Mouse (Mus musculus) forebrain, postnatal 0 days (tissue): ENCODE measurements at regions not wholly inside any gene's neighbourhood (a gene's known extent, or its start where the extent isn't known, plus 50 kb on each side); places are given as distances from the start of the nearest gene placed in this dataset.

Source experiments
- ATAC-seq: fragments of 200-750 bp; cut with Nextera tagmentation; 2 replicates; pipeline ENCODE4 v1.8.0; 2017; ENCODE audit warnings: mild to moderate bottlenecking, moderate library complexity
- DNase-seq: peaks from one replicate; pipeline ENCODE4 v3.0.0-alpha.2; 2015
- H3K27ac ChIP-seq: fragments of 300-500 bp; sonication (generic); 2 replicates; pipeline ENCODE4 v1.5.1; 2014; ENCODE audit warnings: low read depth, mild to moderate bottlenecking, antibody characterized with exemption, low read length, moderate library complexity, mixed read lengths
- H3K27me3 ChIP-seq: fragments of 300-500 bp; sonication (generic); 2 replicates; pipeline ENCODE4 v1.6.1; 2014; ENCODE audit warnings: mild to moderate bottlenecking, low read length, mixed read lengths; ENCODE audit not compliant: insufficient read depth
- H3K36me3 ChIP-seq: fragments of 300-500 bp; sonication (generic); 2 replicates; pipeline ENCODE4 v1.6.1; 2014; ENCODE audit warnings: mild to moderate bottlenecking, moderate library complexity; ENCODE audit not compliant: insufficient read depth
- H3K4me1 ChIP-seq: fragments of 300-500 bp; sonication (generic); 2 replicates; pipeline ENCODE4 v1.6.1; 2014; ENCODE audit warnings: antibody characterized with exemption; ENCODE audit not compliant: insufficient read depth
- H3K4me2 ChIP-seq: fragments of 300-500 bp; sonication (generic); 2 replicates; pipeline ENCODE4 v1.6.1; 2014; ENCODE audit warnings: low read depth, mild to moderate bottlenecking, moderate library complexity
- H3K4me3 ChIP-seq: fragments of 300-500 bp; sonication (generic); 2 replicates; pipeline ENCODE4 v1.5.1; 2014; ENCODE audit warnings: low read depth, low read length, mixed read lengths
- H3K9ac ChIP-seq: fragments of 300-500 bp; sonication (generic); 2 replicates; pipeline ENCODE4 v1.6.1; 2014; ENCODE audit warnings: mild to moderate bottlenecking
- H3K9me3 ChIP-seq: fragments of 300-500 bp; sonication (generic); 2 replicates; pipeline ENCODE4 v1.6.1; 2016; ENCODE audit warnings: low read length
- CTCF ChIP-seq: sonication (generic); IDR thresholded peaks from 2 replicates; pipeline ENCODE4 v1.5.1; 2016; ENCODE audit warnings: antibody characterized with exemption, control low read depth, low read depth
- WGBS: fragments of 180-500 bp; shearing (Covaris S2); extraction: QIAGEN DNeasy Blood & Tissue Kit; methylation state at CpG from one replicate; pipeline ENCODE4 v1.1.7; 2014; 5-methylcytosine and 5-hydroxymethylcytosine counted together

DNA sequence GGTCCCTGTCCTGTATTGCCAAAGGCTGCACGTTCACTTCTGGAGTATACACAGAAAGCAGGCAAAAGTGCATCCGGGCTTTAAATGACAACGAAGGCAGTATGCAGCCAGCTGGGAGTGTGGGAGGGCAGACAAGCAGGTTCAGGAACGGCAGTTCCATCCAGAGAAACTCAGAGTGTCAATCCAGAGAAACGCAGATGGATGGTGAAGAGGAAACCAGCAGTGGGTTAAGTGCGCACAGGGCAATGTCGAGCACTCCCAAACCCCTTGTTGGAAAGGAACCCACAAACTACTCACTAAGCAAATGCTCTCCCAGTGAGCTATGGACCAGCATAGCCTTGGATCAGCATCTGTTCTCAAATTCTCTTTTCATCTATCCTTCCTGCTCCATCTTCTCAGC, 1132.1 kb upstream of the Gulo start:
- no peak for TF ChIP-seq CTCF
- peaks cover 30% of the 10 kb centered on the region for H3K4me1 ChIP-seq
- no peaks in the 10 kb centered on the region for H3K36me3 ChIP-seq
- no peak overlapping the region for H3K4me3 ChIP-seq
- peak; percentile 45 for DNase-seq
- no peak for ATAC-seq
- WGBS, result 49% methylated on average over 7 of the region's 7 CpGs
- peak overlapping the region; percentile 92 for H3K27ac ChIP-seq
- H3K9me3 ChIP-seq, result no peaks in the 10 kb centered on the region
- H3K27me3 ChIP-seq, result no peaks in the 10 kb centered on the region
- peak overlapping the region; percentile 36 for H3K4me2 ChIP-seq
- H3K9ac ChIP-seq, result no peak overlapping the region

DNA sequence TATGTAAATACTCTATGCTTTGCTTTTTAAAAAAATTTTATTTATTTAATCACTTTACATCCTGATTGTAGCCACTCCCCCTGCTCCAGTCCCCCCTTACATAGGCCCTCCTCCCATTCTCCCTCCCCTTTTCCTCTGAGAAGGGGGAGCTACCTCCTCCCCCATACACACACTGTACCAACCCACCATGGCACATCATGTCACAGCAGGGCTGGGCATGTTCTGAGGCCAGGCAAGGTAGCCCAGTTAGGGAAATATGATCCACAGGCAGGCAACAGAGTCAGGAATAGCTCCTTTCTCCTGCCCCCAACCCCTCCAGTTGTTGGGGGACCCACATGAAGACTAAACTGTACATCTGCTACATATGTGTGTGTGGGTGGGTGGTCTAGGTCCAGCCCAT, 1130.7 kb upstream of the Gulo start:
- DNase-seq (no peak), ATAC-seq (no peak)
- Histone ChIP-seq H3K4me1 (peaks cover 40% of the 10 kb centered on the region), H3K36me3 (no peaks in the 10 kb centered on the region), H3K27ac (no peak overlapping the region), H3K27me3 (no peaks in the 10 kb centered on the region), H3K9me3 (no peaks in the 10 kb centered on the region), H3K4me2 (no peak overlapping the region), H3K4me3 (no peak overlapping the region), H3K9ac (no peak overlapping the region)
- TF ChIP-seq CTCF, result no peak

DNA sequence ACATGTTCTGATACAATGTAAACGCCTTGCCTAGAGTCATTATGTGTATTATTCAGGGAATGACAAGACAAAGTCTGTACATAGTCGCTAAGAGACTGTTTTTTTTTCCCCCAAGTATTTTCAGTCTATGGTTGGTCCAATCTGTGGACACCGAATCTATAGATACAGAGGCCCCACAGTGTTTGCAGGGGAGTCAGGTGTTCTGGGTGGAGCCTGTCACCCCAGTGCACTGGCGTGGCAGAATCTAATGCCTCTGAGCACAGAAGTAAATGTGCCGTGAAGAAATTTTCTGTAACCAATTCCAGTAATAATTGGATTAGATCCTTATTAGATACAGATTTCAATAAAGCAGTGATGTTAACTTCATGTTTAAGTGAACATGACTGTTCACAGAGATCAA, 1130.1 kb upstream of the Gulo start:
- no peak for TF ChIP-seq CTCF
- Histone ChIP-seq H3K9me3 (no peaks in the 10 kb centered on the region), H3K4me2 (no peak overlapping the region), H3K36me3 (no peaks in the 10 kb centered on the region), H3K27me3 (no peaks in the 10 kb centered on the region), H3K4me3 (no peak overlapping the region), H3K9ac (no peak overlapping the region), H3K4me1 (peaks cover 37% of the 10 kb centered on the region), H3K27ac (no peak overlapping the region)
- no peak for DNase-seq
- ATAC-seq, result no peak
- 66% methylated on average over 5 of the region's 5 CpGs for WGBS

DNA sequence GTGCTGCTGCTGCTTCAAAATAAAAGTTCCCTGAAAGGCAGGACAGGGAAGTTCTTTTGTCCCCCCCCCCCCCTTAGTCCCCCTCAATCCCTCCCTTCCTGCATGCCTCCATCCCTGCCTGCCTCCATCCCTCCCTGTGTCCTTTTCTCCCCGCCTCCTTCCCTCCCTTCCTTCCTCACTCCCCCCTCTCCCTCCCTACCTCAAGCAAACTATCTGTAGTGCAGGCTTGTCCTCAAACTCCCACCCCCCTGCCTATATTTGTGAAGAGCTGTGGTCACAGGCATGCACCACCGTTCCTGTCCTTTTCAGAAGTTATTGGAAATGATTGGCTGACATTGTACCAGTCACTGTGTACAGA, 1127.1 kb upstream of the Gulo start:
- no peak overlapping the region for H3K4me3 ChIP-seq
- H3K27ac ChIP-seq, result peak overlapping the region; percentile 50; the same call in 1 of the 2 replicates
- no peaks in the 10 kb centered on the region for H3K27me3 ChIP-seq
- no peak overlapping the region for H3K9ac ChIP-seq
- WGBS, result 23% methylated on average over 2 of the region's 2 CpGs
- H3K4me1 ChIP-seq, result peaks cover 21% of the 10 kb centered on the region
- no peak for DNase-seq
- no peak overlapping the region for H3K4me2 ChIP-seq
- no peaks in the 10 kb centered on the region for H3K9me3 ChIP-seq
- ATAC-seq, result no peak
- no peaks in the 10 kb centered on the region for H3K36me3 ChIP-seq
- no peak for TF ChIP-seq CTCF

DNA sequence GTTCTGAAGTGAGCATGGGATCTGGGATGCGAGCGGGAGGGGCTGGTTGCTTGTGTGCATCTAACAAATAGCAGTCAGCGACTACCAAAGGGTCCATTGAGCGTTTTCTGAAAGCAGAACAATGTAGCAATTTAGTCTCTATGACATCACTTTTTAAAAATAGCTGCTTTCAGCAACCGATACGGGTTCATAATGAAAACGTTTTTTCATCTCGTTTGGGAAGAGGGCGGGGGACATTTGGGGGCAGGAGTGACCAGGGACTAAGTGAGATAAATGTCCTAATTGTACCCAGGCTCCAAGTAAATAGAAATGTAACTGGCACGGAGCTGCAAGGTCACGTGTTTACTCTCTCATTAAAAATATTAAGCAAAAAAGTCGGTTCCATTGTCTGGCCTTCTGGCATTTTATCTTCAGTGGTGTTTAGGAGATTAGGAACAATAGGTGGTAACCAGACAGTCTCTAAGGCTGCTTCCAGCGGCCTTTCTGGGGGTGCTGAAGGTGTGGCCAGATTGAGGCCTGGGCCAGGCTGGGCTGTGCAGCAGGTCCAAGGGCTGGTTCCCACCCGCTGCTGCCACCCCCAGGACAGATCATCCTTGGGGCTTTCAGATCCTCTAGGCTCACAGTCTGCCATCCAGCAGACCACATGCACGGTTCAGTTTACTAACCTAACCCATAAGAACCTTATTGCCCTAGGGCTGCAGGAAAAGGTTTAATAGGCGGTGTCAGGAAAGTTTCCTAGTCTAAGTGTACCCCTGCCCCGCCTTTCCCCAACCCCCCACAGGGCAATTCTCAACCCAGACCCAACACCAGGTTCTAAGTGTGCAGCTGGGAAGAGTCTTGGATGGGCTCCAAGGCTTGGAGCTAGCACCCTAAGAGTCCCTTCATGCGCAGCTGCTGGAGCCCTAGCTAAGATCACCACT, 1126.5 kb upstream of the Gulo start:
- WGBS, result 7% methylated on average over 18 of the region's 18 CpGs
- Histone ChIP-seq H3K9ac (peak overlapping the region; percentile 31; the same call in 1 of the 2 replicates), H3K4me3 (no peak overlapping the region), H3K27me3 (no peaks in the 10 kb centered on the region), H3K4me2 (peak overlapping the region; percentile 26), H3K36me3 (no peaks in the 10 kb centered on the region), H3K9me3 (no peaks in the 10 kb centered on the region), H3K4me1 (peaks cover 17% of the 10 kb centered on the region), H3K27ac (peak overlapping the region; percentile 88)
- ATAC-seq (peak; percentile 93), DNase-seq (peak; percentile 85)
- TF ChIP-seq CTCF, result peak; percentile 13; the same call in 1 of the 2 replicates

DNA sequence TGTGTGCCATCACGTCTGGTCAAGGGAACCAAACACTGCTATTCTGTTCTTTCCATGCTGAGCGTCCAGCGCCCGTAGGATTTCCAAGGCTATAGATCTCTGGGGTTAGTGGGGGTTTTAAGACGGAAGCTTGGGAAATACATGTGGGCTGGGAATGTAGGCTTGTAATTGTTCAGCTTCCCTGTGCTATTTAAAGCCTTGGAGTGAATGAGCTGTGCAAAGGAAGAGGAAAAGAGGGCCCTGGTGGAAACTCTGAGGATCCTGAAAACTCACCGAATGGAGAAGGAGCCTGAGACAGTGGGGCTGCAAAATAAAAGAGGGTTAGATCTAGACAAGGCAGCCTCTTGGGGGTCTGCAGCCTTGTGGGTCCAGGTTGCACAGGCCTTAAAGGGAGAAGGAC, 1124.2 kb upstream of the Gulo start:
- H3K4me3 ChIP-seq, result no peak overlapping the region
- no peaks in the 10 kb centered on the region for H3K9me3 ChIP-seq
- H3K4me1 ChIP-seq, result peaks cover 17% of the 10 kb centered on the region
- no peaks in the 10 kb centered on the region for H3K36me3 ChIP-seq
- no peak overlapping the region for H3K9ac ChIP-seq
- ATAC-seq, result no peak
- no peak for TF ChIP-seq CTCF
- no peaks in the 10 kb centered on the region for H3K27me3 ChIP-seq
- 59% methylated on average over 6 of the region's 6 CpGs for WGBS
- peak overlapping the region; percentile 37; the same call in 1 of the 2 replicates for H3K27ac ChIP-seq
- no peak overlapping the region for H3K4me2 ChIP-seq
- DNase-seq, result no peak

DNA sequence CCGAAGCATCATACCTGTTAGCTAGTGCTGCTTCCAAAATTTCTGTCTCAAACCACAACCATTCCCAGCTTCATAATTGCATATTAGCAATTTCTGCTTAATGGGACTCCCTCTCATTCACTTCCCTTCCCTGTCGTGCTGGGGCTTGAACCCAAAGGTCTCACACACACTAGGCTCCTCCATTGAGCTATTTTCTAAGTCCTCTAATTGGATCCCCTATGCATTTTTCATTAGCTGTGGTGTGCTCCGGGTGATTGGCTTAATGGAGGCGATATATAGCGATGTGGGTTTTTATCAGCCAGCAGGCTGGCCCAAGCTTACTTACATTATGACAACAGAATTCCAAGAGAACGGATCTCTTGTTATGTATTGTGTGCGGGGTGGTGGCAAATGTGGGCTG, 1118.1 kb upstream of the Gulo start:
- WGBS, result 22% methylated on average over 7 of the region's 7 CpGs
- no peak for ATAC-seq
- no peak for DNase-seq

More for the DNA sequence above, 1118.1 kb upstream of the Gulo start:
- Histone ChIP-seq H3K9me3 (no peaks in the 10 kb centered on the region), H3K4me1 (peaks cover 3% of the 10 kb centered on the region; the same call in 1 of the 2 replicates), H3K4me3 (no peak overlapping the region), H3K9ac (no peak overlapping the region), H3K27ac (no peak overlapping the region), H3K36me3 (no peaks in the 10 kb centered on the region), H3K27me3 (no peaks in the 10 kb centered on the region), H3K4me2 (no peak overlapping the region)
- TF ChIP-seq CTCF, result no peak
